Mouse (Mus musculus): ENCODE results near the gene Shisa5. TPM values are rescaled to one million over a fixed set of nuclear protein-coding genes. Genes with fewer than 3 reads are reported as not detected.

Gene Shisa5
- polyA plus RNA-seq, 1 experiment from 2014 or later = 33.6 TPM

- peaks cover 53% of the 10 kb centered on the region for H3K36me3 ChIP-seq (ENCODE audit: poor library complexity, severe bottlenecking)
- no peaks in the 10 kb centered on the region for H3K27me3 ChIP-seq
- no peak overlapping the region for H3K27ac ChIP-seq
- WGBS = 95% methylated on average over 5 of the region's 5 CpGs
- H3K4me1 ChIP-seq = peaks cover 25% of the 10 kb centered on the region
- no peak overlapping the region for H3K4me2 ChIP-seq
- no peak for ATAC-seq
- no peaks in the 10 kb centered on the region for H3K9me3 ChIP-seq (replicated peaks)
- H3K9ac ChIP-seq = no peak overlapping the region
- no peak overlapping the region for H3K4me3 ChIP-seq
Observed at GRCm38 (mm10) chr9:109057543-109057942, 19.2 kb downstream of the Shisa5 start.

- H3K27me3 ChIP-seq = no peaks in the 10 kb centered on the region
- ATAC-seq = no peak
- H3K4me1 ChIP-seq = peaks cover 25% of the 10 kb centered on the region
- no peak overlapping the region; the same call in 1 of the 2 replicates for H3K4me3 ChIP-seq
- WGBS = 93% methylated on average over 19 of the region's 19 CpGs
- H3K4me2 ChIP-seq = no peak overlapping the region; the same call in 1 of the 2 replicates
- H3K36me3 ChIP-seq (ENCODE audit: poor library complexity, severe bottlenecking) = peaks cover 59% of the 10 kb centered on the region
- no peaks in the 10 kb centered on the region for H3K9me3 ChIP-seq (replicated peaks)
- no peak overlapping the region for H3K27ac ChIP-seq
- H3K9ac ChIP-seq = 0 out of 2 replicates have a peak overlapping the region, but pooled peaks have one; percentile 26
Observed at GRCm38 (mm10) chr9:109058006-109058765, 19.8 kb downstream of the Shisa5 start.

GRCm38 (mm10) chr9:109059136-109059903 lies 21.0 kb downstream of the Shisa5 start, which contains the start of gene Trex1:
Gene Trex1 (minus strand): TSS chr9:109059734.
- H3K27ac ChIP-seq = peak within 1 kb of the TSS; percentile 76
- peak; percentile 75 for ATAC-seq
- H3K36me3 ChIP-seq (ENCODE audit: poor library complexity, severe bottlenecking) = peaks cover 70% of the 10 kb centered on the region
- WGBS = 27% methylated on average over 15 of the region's 15 CpGs
- H3K4me1 ChIP-seq = peaks cover 25% of the 10 kb centered on the region
- H3K27me3 ChIP-seq = no peaks in the 10 kb centered on the region
- H3K9ac ChIP-seq = peak within 1 kb of the TSS; percentile 62
- peak within 1 kb of the TSS; percentile 30 for H3K4me3 ChIP-seq
- H3K9me3 ChIP-seq (replicated peaks) = no peaks in the 10 kb centered on the region
- peak within 1 kb of the TSS; percentile 57 for H3K4me2 ChIP-seq

- no peaks in the 10 kb centered on the region for H3K27me3 ChIP-seq
- H3K9ac ChIP-seq = no peak overlapping the region
- 92% methylated on average over 16 of the region's 16 CpGs for WGBS
- no peak overlapping the region for H3K4me3 ChIP-seq
- H3K36me3 ChIP-seq (ENCODE audit: poor library complexity, severe bottlenecking) = peaks cover 81% of the 10 kb centered on the region
- H3K4me1 ChIP-seq = peaks cover 15% of the 10 kb centered on the region
- no peak overlapping the region for H3K4me2 ChIP-seq
- no peaks in the 10 kb centered on the region for H3K9me3 ChIP-seq (replicated peaks)
- 0 out of 2 replicates have a peak overlapping the region, but pooled peaks have one; percentile 76 for H3K27ac ChIP-seq
- 0 out of 2 replicates have a peak, but pooled peaks have one; percentile 14 for ATAC-seq
Observed at GRCm38 (mm10) chr9:109060184-109060897, 22.0 kb downstream of the Shisa5 start.

DNA sequence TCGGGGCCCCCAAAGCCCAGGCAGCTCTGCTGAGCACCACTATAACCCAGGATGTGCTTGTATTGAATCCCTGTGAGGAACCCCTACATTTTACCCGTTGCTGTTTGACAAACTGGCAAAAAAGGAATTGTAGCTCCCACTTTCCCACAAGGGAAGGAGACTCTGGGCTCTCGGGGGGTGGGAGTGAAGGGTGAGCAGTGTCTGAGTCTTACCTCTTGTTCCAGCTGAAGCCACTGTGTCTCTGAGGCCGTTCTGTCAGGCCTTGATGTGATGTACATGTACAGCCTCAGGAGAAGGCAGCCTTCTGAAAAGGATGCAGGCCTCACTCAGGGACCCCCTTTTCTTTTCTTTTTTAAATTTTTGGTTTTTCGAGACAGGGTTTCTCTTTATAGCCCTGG lies 22.5 kb downstream of the Shisa5 start:
- ATAC-seq = no peak
- H3K9ac ChIP-seq = no peak overlapping the region
- no peak overlapping the region for H3K4me3 ChIP-seq
- peaks cover 11% of the 10 kb centered on the region for H3K4me1 ChIP-seq
- 93% methylated on average over 5 of the region's 5 CpGs for WGBS
- no peak overlapping the region for H3K4me2 ChIP-seq
- no peak overlapping the region for H3K27ac ChIP-seq
- H3K27me3 ChIP-seq = no peaks in the 10 kb centered on the region
- peaks cover 86% of the 10 kb centered on the region for H3K36me3 ChIP-seq (ENCODE audit: poor library complexity, severe bottlenecking)
- no peaks in the 10 kb centered on the region for H3K9me3 ChIP-seq (replicated peaks)

DNA sequence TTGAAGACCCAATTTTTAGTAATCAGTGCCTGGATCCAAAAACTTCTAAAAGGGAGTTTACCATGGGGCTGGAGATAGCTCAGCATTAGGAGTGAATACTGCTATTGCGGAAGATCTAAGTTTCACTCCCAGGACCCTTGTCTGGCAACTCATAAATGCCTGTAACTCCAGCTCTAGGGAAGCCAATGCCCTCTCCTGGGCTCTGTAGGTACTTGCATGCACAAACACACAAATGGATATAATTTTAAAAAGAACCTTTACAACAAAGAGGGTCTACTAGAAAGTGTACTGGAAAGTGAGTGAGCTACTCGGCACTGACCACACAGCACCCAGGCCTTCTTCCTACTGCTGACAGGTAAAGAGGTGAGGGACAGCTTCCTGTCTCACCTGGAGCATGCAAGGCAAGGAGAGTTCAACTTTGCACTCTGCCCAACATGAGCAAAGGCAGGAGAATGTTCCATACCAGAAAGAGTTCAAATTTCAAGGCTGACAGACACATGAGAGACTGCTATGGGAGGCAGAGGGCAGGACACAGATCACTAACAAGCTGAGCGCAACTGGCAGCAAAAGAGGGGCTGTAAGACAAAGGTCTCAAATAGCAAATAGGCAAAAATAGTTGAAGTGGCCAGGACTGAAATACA lies 29.9 kb downstream of the Shisa5 start:
- no peak for ATAC-seq
- Histone ChIP-seq H3K4me1 (peaks cover 15% of the 10 kb centered on the region), H3K27ac (no peak overlapping the region), H3K4me2 (no peak overlapping the region), H3K9ac (no peak overlapping the region), H3K27me3 (no peaks in the 10 kb centered on the region), H3K4me3 (no peak overlapping the region), H3K36me3 (ENCODE audit: poor library complexity, severe bottlenecking) (peaks cover 85% of the 10 kb centered on the region), H3K9me3 (replicated peaks) (no peaks in the 10 kb centered on the region)
- 95% methylated on average over 3 of the region's 3 CpGs for WGBS

DNA sequence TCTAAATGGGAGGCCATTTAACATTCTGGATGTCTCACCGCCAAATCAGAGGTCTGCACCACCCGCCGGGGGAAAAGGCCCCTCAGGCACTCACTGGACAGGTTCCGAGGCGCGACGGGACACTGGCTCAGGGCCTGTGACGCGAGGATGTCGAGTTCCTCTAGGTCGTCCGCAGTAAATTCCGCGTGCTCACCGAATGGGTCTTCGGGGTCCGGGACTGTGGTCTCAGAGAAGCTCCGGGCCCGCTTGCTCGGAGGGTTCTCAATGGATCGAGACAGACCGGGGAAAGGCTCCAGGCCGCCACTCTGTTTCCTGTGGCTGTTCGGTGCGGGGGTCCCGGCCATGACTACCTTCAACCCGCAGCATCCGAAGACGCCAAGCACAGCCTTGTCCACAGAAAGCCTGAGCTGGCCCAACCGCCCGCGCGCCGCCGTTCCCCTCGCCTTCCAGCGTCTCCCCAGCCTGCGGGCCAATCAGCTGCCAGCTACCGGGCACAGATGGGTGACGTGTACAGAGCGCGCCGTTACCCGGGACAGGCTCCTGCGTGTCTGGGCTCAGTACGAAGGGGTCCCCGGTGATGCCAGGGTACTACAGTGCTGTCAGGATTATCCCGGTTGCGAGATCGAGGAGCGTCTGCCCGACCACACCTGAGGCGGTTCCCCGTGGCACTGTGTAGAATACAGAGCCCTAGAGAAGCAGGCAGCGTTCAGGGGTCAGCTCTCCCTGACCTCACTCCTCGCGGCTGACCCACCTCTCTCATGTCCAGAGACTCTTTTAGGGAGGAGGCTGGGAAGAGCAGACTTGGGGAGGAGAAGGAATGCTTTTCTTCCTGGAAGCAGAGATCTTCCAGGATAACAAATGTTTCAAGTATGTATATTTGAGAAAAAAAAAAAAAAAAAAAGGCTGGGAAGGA lies 35.6 kb downstream of the Shisa5 start, which contains the start of gene Atrip:
TSS of gene Atrip (minus strand) at position 464 of the 913 bp plus-strand sequence.
- Histone ChIP-seq H3K36me3 (ENCODE audit: poor library complexity, severe bottlenecking) (peaks cover 35% of the 10 kb centered on the region), H3K9me3 (replicated peaks) (no peaks in the 10 kb centered on the region), H3K4me2 (peak within 1 kb of the TSS; percentile 96), H3K9ac (peak within 1 kb of the TSS; percentile 93), H3K4me3 (peak within 1 kb of the TSS; percentile 91), H3K27me3 (no peaks in the 10 kb centered on the region), H3K27ac (peak within 1 kb of the TSS; percentile 69), H3K4me1 (peaks cover 27% of the 10 kb centered on the region)
- ATAC-seq = peak; percentile 100
- WGBS = under 1% methylated on average over 50 of the region's 57 CpGs

- Histone ChIP-seq H3K4me2 (peak overlapping the region; percentile 91; the same call in 1 of the 2 replicates), H3K4me3 (no peak overlapping the region), H3K9ac (0 out of 2 replicates have a peak overlapping the region, but pooled peaks have one; percentile 12), H3K27ac (no peak overlapping the region), H3K9me3 (replicated peaks) (no peaks in the 10 kb centered on the region), H3K27me3 (no peaks in the 10 kb centered on the region), H3K4me1 (peaks cover 28% of the 10 kb centered on the region), H3K36me3 (ENCODE audit: poor library complexity, severe bottlenecking) (peaks cover 22% of the 10 kb centered on the region)
- 90% methylated on average over 3 of the region's 3 CpGs for WGBS
- ATAC-seq = no peak
Observed at GRCm38 (mm10) chr9:109080516-109080915, 42.2 kb downstream of the Shisa5 start.

GRCm38 (mm10) chr9:109081749-109082123 lies 43.4 kb downstream of the Shisa5 start:
- peak overlapping the region; percentile 82 for H3K4me3 ChIP-seq
- 7% methylated on average over 11 of the region's 11 CpGs for WGBS
- peak; percentile 46 for ATAC-seq
- H3K36me3 ChIP-seq (ENCODE audit: poor library complexity, severe bottlenecking) = peaks cover 22% of the 10 kb centered on the region
- no peaks in the 10 kb centered on the region for H3K27me3 ChIP-seq
- peak overlapping the region; percentile 91 for H3K4me2 ChIP-seq
- H3K9ac ChIP-seq = peak overlapping the region; percentile 89
- H3K27ac ChIP-seq = peak overlapping the region; percentile 65
- H3K4me1 ChIP-seq = peaks cover 28% of the 10 kb centered on the region
- H3K9me3 ChIP-seq (replicated peaks) = no peaks in the 10 kb centered on the region

DNA sequence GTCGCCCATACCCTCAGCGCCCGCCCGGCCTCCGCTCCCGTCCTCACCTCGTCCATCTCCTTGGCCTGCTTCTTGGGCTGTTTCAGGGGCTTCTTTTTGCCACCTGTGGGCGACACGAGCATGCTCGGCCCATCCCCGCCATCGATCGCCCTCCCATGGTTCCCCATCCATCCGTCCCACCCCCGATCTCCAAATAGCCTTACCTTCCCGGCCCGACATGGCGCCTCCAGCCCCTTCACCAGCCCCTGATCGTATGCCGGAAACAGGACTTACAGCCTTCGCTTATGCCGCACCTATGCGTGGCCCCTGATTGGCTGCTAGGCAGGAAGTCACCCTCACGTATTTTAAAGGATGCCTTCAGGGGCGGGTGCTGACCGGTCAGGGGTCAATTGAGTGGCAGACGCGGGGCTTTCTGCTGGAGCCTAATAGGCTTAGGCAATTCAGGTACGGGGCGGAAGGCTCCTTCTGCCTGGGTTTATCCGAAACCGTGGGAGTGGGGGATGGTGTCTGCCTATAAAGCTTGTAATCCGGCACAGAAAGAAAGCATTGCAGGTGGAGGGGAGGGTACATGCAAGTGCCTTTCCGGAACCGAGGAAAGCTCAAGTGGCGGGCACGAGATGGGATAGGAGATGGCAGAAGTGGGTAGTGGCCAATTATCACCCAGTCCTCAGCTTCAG lies 43.9 kb downstream of the Shisa5 start, which contains the start of the genes Ccdc51 and Tma7:
TSS of gene Ccdc51 (plus strand) at position 370 of the 677 bp plus-strand sequence.
TSS of gene Tma7 (minus strand) at position 464 of the 677 bp plus-strand sequence.
- WGBS = under 1% methylated on average over 37 of the region's 37 CpGs
- Histone ChIP-seq H3K9ac (peak within 1 kb of the TSS; percentile 89), H3K27ac (peak within 1 kb of the TSS; percentile 65), H3K4me3 (peak within 1 kb of the TSS; percentile 82), H3K4me2 (peak within 1 kb of the TSS; percentile 91), H3K9me3 (replicated peaks) (no peaks in the 10 kb centered on the region), H3K27me3 (no peaks in the 10 kb centered on the region), H3K36me3 (ENCODE audit: poor library complexity, severe bottlenecking) (peaks cover 22% of the 10 kb centered on the region), H3K4me1 (peaks cover 28% of the 10 kb centered on the region)
- peak; percentile 98 for ATAC-seq

Measured in forebrain, embryonic 13.5 days (tissue).